Mouse (Mus musculus): ENCODE measurements around the gene Olfr671. TPM values are rescaled to one million over a fixed set of nuclear protein-coding genes. Genes with fewer than 3 reads are reported as not detected.

Gene Olfr671
- polyA plus RNA-seq, 1 experiment from 2014 or later = not detected

Other genes starting within 250 kb of the Olfr671 start
- gene Usp17le, start 201.7 kb downstream of the Olfr671 start, polyA plus RNA-seq (2015; fragmentation: Nextera tagmentation; extraction: Ambion mirVana) = not detected in 2 replicates
- not detected in 2 replicates for gene Usp17lb, start 136.5 kb downstream of the Olfr671 start, polyA plus RNA-seq (2015; fragmentation: Nextera tagmentation; extraction: Ambion mirVana)
- gene Usp17la, start 122.1 kb downstream of the Olfr671 start, polyA plus RNA-seq (2015; fragmentation: Nextera tagmentation; extraction: Ambion mirVana) = not detected in 2 replicates
- not detected in 2 replicates for gene Olfr665, start 101.1 kb downstream of the Olfr671 start, polyA plus RNA-seq (2015; fragmentation: Nextera tagmentation; extraction: Ambion mirVana)
- gene Olfr666, start 83.2 kb downstream of the Olfr671 start, polyA plus RNA-seq (2015; fragmentation: Nextera tagmentation; extraction: Ambion mirVana) = not detected in 2 replicates
- gene Olfr667, start 57.6 kb downstream of the Olfr671 start, polyA plus RNA-seq (2015; fragmentation: Nextera tagmentation; extraction: Ambion mirVana) = not detected in 2 replicates
- not detected in 2 replicates for gene Olfr668, start 51.1 kb downstream of the Olfr671 start, polyA plus RNA-seq (2015; fragmentation: Nextera tagmentation; extraction: Ambion mirVana)
- gene Olfr669, start 44.9 kb downstream of the Olfr671 start, polyA plus RNA-seq (2015; fragmentation: Nextera tagmentation; extraction: Ambion mirVana) = not detected in 2 replicates
- not detected in 2 replicates for gene Olfr670, start 16.5 kb downstream of the Olfr671 start, polyA plus RNA-seq (2015; fragmentation: Nextera tagmentation; extraction: Ambion mirVana)
- gene Olfr672, start 22.9 kb upstream of the Olfr671 start, polyA plus RNA-seq (2015; fragmentation: Nextera tagmentation; extraction: Ambion mirVana) = not detected in 2 replicates
- gene Olfr675, start 49.3 kb upstream of the Olfr671 start, polyA plus RNA-seq (2015; fragmentation: Nextera tagmentation; extraction: Ambion mirVana) = not detected in 2 replicates
- not detected in 2 replicates for gene Olfr676, start 53.6 kb upstream of the Olfr671 start, polyA plus RNA-seq (2015; fragmentation: Nextera tagmentation; extraction: Ambion mirVana)
- not detected in 2 replicates for gene Olfr677, start 72.2 kb upstream of the Olfr671 start, polyA plus RNA-seq (2015; fragmentation: Nextera tagmentation; extraction: Ambion mirVana)
- gene Olfr678, start 85.3 kb upstream of the Olfr671 start, polyA plus RNA-seq (2015; fragmentation: Nextera tagmentation; extraction: Ambion mirVana) = not detected in 2 replicates
- gene Olfr679, start 102.1 kb upstream of the Olfr671 start, polyA plus RNA-seq (2015; fragmentation: Nextera tagmentation; extraction: Ambion mirVana) = not detected in 2 replicates
- not detected in 2 replicates for gene Olfr680-ps1, start 113.7 kb upstream of the Olfr671 start, polyA plus RNA-seq (2015; fragmentation: Nextera tagmentation; extraction: Ambion mirVana)
- gene Olfr681, start 137.7 kb upstream of the Olfr671 start, polyA plus RNA-seq (2015; fragmentation: Nextera tagmentation; extraction: Ambion mirVana) = not detected in 2 replicates
- gene Olfr683, start 167.9 kb upstream of the Olfr671 start, polyA plus RNA-seq (2015; fragmentation: Nextera tagmentation; extraction: Ambion mirVana) = not detected in 2 replicates
- gene Olfr684, start 184.5 kb upstream of the Olfr671 start, polyA plus RNA-seq (2015; fragmentation: Nextera tagmentation; extraction: Ambion mirVana) = not detected in 2 replicates
- gene Olfr685, start 206.9 kb upstream of the Olfr671 start, polyA plus RNA-seq (2015; fragmentation: Nextera tagmentation; extraction: Ambion mirVana) = not detected in 2 replicates
- gene Olfr686, start 228.4 kb upstream of the Olfr671 start, polyA plus RNA-seq (2015; fragmentation: Nextera tagmentation; extraction: Ambion mirVana) = not detected in 2 replicates